ENCODE assay signal across 27 mouse cellular contexts in the genomic region with DNA sequence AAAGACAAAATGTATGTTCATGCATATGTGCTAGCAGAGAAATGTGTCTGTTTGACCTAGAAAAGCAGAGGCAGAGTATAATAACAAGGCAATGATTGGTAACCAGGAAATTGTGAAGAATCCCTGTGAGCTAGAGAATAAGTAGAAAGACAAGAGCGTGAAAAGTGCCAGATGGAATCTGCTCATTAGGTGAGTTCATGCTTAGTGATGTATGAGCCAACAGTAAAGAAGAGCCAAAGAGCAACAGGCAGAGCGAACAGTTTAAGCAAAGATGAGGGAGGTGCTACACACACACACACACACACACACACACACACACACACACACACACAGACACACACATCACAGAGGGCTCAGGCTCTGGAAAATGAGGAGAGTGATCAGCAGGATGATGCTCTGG. TPM values are rescaled to one million over a fixed set of nuclear protein-coding genes. Genes with fewer than 3 reads are reported as not detected.
DNase-seq lines count a peak whose midpoint lies in the region; ATAC-seq and TF ChIP-seq lines count a peak whose summit lies in the region.
"Had no signal": no experiment of that assay in that cellular context is flagged by ENCODE, and none has a peak within 500 bp of the region (broad histone marks: within the 10 kb centered on the region; RNA-seq: fewer than 3 reads in every experiment).

No protein-coding gene starts in this region.

- H3K4me2 ChIP-seq in hindbrain, postnatal 0 days (ENCODE audit: low read depth, low read length): no peak overlapping the region
- no peak overlapping the region for H3K4me2 ChIP-seq in midbrain, postnatal 0 days (ENCODE audit: low read depth, low read length, poor library complexity, severe bottlenecking)
- no peak overlapping the region for H3K4me2 ChIP-seq in midbrain, embryonic 16.5 days (ENCODE audit: low read length)
- H3K4me2 ChIP-seq in forebrain, embryonic 16.5 days (ENCODE audit: low read length): no peak overlapping the region
- H3K4me2 ChIP-seq: embryonic facial prominence, embryonic 13.5 days; heart, embryonic 15.5 days; hindbrain, embryonic 12.5 days; liver, embryonic 12.5 days; midbrain, embryonic 13.5 days; stomach, embryonic 15.5 days had no signal

- DNase-seq in cerebellum, postnatal 14 days: peak; percentile 18 to 26
- DNase-seq in cerebellum, adult 18-20 months: no peak
- peak; percentile 30 for DNase-seq in hindbrain, postnatal 0 days (ENCODE audit: low spot score)
- DNase-seq in hindbrain, embryonic 10.5 days (ENCODE audit: low spot score): no peak
- DNase-seq in midbrain, postnatal 0 days (ENCODE audit: low spot score): peak; percentile 38
- no peak for DNase-seq in right cerebral cortex, postnatal 36 days (ENCODE audit: low spot score in 2 of 2)
- DNase-seq: adrenal gland, postnatal 25 days; embryo, embryonic 11 days; gastrocnemius, postnatal 25 days; kidney, adult 9 months; kidney, postnatal 10 days; left cerebral cortex, postnatal 4 days; liver, postnatal 0 days; lung, postnatal 4 days had no signal

- 48% methylated on average over 2 of the region's 2 CpGs for WGBS in hindbrain, postnatal 0 days
- 81% methylated on average over 2 of the region's 2 CpGs for WGBS in hindbrain, embryonic 10.5 days
- WGBS in midbrain, postnatal 0 days: 73% methylated on average over 2 of the region's 2 CpGs
- WGBS in midbrain, embryonic 16.5 days: 79% methylated on average over 2 of the region's 2 CpGs
- 51% methylated on average over 2 of the region's 2 CpGs for whole genome bisulfite sequencing in forebrain, embryonic 16.5 days

- 0 out of 2 replicates have a peak, but pooled peaks cover 2% of the 10 kb centered on the region for H3K4me1 ChIP-seq in hindbrain, postnatal 0 days (ENCODE audit: insufficient read depth, low read length)
- no peaks in the 10 kb centered on the region for H3K4me1 ChIP-seq in hindbrain, embryonic 10.5 days (replicated peaks)
- no peaks in the 10 kb centered on the region for H3K4me1 ChIP-seq in midbrain, postnatal 0 days (ENCODE audit: insufficient read depth, low read length)
- peaks cover 11% of the 10 kb centered on the region; the same call in 1 of the 2 replicates for H3K4me1 ChIP-seq in midbrain, embryonic 16.5 days (ENCODE audit: control insufficient read depth, insufficient read depth, low read length)
- peaks cover 3% of the 10 kb centered on the region for H3K4me1 ChIP-seq in forebrain, embryonic 16.5 days (replicated peaks; ENCODE audit: control insufficient read depth, insufficient read depth, low read length)
- H3K4me1 ChIP-seq: embryonic facial prominence, embryonic 13.5 days; hindbrain, embryonic 12.5 days; liver, embryonic 12.5 days; megakaryocyte, embryonic 14.5 days; midbrain, embryonic 13.5 days; stomach, embryonic 15.5 days had no signal

- no peak overlapping the region for H3K9ac ChIP-seq in hindbrain, postnatal 0 days (replicated peaks; ENCODE audit: low read length)
- no peak overlapping the region for H3K9ac ChIP-seq in midbrain, postnatal 0 days (replicated peaks; ENCODE audit: low read length, poor library complexity, severe bottlenecking)
- no peak overlapping the region for H3K9ac ChIP-seq in midbrain, embryonic 16.5 days (ENCODE audit: low read depth, low read length)
- no peak overlapping the region for H3K9ac ChIP-seq in forebrain, embryonic 16.5 days (replicated peaks; ENCODE audit: low read depth, low read length)
- H3K9ac ChIP-seq: embryonic facial prominence, embryonic 13.5 days; heart, embryonic 15.5 days; hindbrain, embryonic 12.5 days; liver, embryonic 12.5 days; liver, postnatal 0 days; midbrain, embryonic 13.5 days; stomach, embryonic 15.5 days had no signal

- peaks cover 26% of the 10 kb centered on the region for H3K36me3 ChIP-seq in hindbrain, postnatal 0 days (ENCODE audit: insufficient read depth, low read length)
- no peaks in the 10 kb centered on the region for H3K36me3 ChIP-seq in hindbrain, embryonic 10.5 days
- peaks cover 29% of the 10 kb centered on the region for H3K36me3 ChIP-seq in midbrain, postnatal 0 days (ENCODE audit: insufficient read depth, low read length)
- H3K36me3 ChIP-seq in midbrain, embryonic 16.5 days (ENCODE audit: control insufficient read depth, insufficient read depth, low read length): peaks cover 23% of the 10 kb centered on the region
- H3K36me3 ChIP-seq in forebrain, embryonic 16.5 days (ENCODE audit: control insufficient read depth, insufficient read depth): peaks cover 18% of the 10 kb centered on the region
- H3K36me3 ChIP-seq: embryonic facial prominence, embryonic 13.5 days; heart, embryonic 10.5 days; heart, embryonic 15.5 days; liver, embryonic 12.5 days had no signal

- no peak overlapping the region for H3K27ac ChIP-seq in hindbrain, postnatal 0 days
- H3K27ac ChIP-seq in hindbrain, embryonic 10.5 days: no peak overlapping the region
- no peak overlapping the region for H3K27ac ChIP-seq in midbrain, postnatal 0 days (ENCODE audit: low read depth, low read length)
- H3K27ac ChIP-seq in midbrain, embryonic 16.5 days (ENCODE audit: low read length): no peak overlapping the region
- no peak overlapping the region for H3K27ac ChIP-seq in forebrain, embryonic 16.5 days (ENCODE audit: low read length)
- H3K27ac ChIP-seq: embryonic facial prominence, embryonic 13.5 days; heart, embryonic 10.5 days; heart, embryonic 15.5 days; hindbrain, embryonic 12.5 days; left cerebral cortex, adult 2 months; liver, embryonic 12.5 days; midbrain, embryonic 13.5 days; stomach, embryonic 15.5 days had no signal

- no peak for TF ChIP-seq CTCF in hindbrain, postnatal 0 days (IDR thresholded peaks at IDR 0.05; ENCODE audit: low read depth)
- TF ChIP-seq CTCF in midbrain, postnatal 0 days (IDR thresholded peaks at IDR 0.05): no peak

- ATAC-seq in hindbrain, postnatal 0 days: peak; percentile 45; the same call in 1 of the 2 replicates
- no peak for ATAC-seq in midbrain, postnatal 0 days (ENCODE audit: low FRiP score)
- ATAC-seq in midbrain, embryonic 16.5 days: no peak
- peak; percentile 43 for ATAC-seq in forebrain, embryonic 16.5 days
- ATAC-seq: CD4-positive, CD25-positive, alpha-beta regulatory T cell, adult 4 months; intestine, embryonic 16.5 days; liver, embryonic 12.5 days; liver, postnatal 0 days; midbrain, embryonic 13.5 days had no signal

- no peaks in the 10 kb centered on the region for H3K27me3 ChIP-seq in hindbrain, postnatal 0 days (ENCODE audit: insufficient read depth, low read length)
- no peaks in the 10 kb centered on the region for H3K27me3 ChIP-seq in hindbrain, embryonic 10.5 days (ENCODE audit: insufficient read depth, poor library complexity, severe bottlenecking)
- H3K27me3 ChIP-seq in midbrain, postnatal 0 days (ENCODE audit: insufficient read depth, low read length): no peaks in the 10 kb centered on the region
- H3K27me3 ChIP-seq in midbrain, embryonic 16.5 days (ENCODE audit: control insufficient read depth, insufficient read depth, low read depth, low read length): no peaks in the 10 kb centered on the region
- H3K27me3 ChIP-seq in forebrain, embryonic 16.5 days (replicated peaks; ENCODE audit: control insufficient read depth, insufficient read depth, low read length): no peaks in the 10 kb centered on the region
- H3K27me3 ChIP-seq: embryonic facial prominence, embryonic 13.5 days; heart, embryonic 15.5 days; hindbrain, embryonic 12.5 days; liver, embryonic 12.5 days; megakaryocyte, embryonic 14.5 days; midbrain, embryonic 13.5 days; stomach, embryonic 15.5 days had no signal

- H3K4me3 ChIP-seq in hindbrain, postnatal 0 days (ENCODE audit: low read length): no peak overlapping the region
- H3K4me3 ChIP-seq in hindbrain, embryonic 10.5 days: no peak overlapping the region
- no peak overlapping the region for H3K4me3 ChIP-seq in midbrain, postnatal 0 days (ENCODE audit: low read depth, low read length)
- no peak overlapping the region for H3K4me3 ChIP-seq in midbrain, embryonic 16.5 days (ENCODE audit: low read depth, low read length)
- no peak overlapping the region for H3K4me3 ChIP-seq in forebrain, embryonic 16.5 days (replicated peaks; ENCODE audit: low read length)
- H3K4me3 ChIP-seq: embryonic facial prominence, embryonic 13.5 days; heart, embryonic 10.5 days; heart, embryonic 15.5 days; hindbrain, embryonic 12.5 days; left cerebral cortex, adult 2 months; liver, embryonic 12.5 days; megakaryocyte, embryonic 14.5 days; midbrain, embryonic 13.5 days; stomach, embryonic 15.5 days had no signal

- H3K9me3 ChIP-seq in hindbrain, postnatal 0 days (ENCODE audit: low read length): no peaks in the 10 kb centered on the region
- H3K9me3 ChIP-seq in hindbrain, embryonic 10.5 days: no peaks in the 10 kb centered on the region
- no peaks in the 10 kb centered on the region for H3K9me3 ChIP-seq in midbrain, postnatal 0 days (ENCODE audit: low read length)
- H3K9me3 ChIP-seq in midbrain, embryonic 16.5 days (replicated peaks; ENCODE audit: control insufficient read depth, low read length, poor library complexity, severe bottlenecking): no peaks in the 10 kb centered on the region
- no peaks in the 10 kb centered on the region for H3K9me3 ChIP-seq in forebrain, embryonic 16.5 days (ENCODE audit: control insufficient read depth, low read length)
- H3K9me3 ChIP-seq: embryonic facial prominence, embryonic 13.5 days; heart, embryonic 10.5 days; heart, embryonic 15.5 days; hindbrain, embryonic 12.5 days; liver, embryonic 12.5 days; megakaryocyte, embryonic 14.5 days; midbrain, embryonic 13.5 days; stomach, embryonic 15.5 days had no signal

RNA-seq across cellular contexts. Expression of gene Cd200, which starts 11.4 kb away (rescaled TPM):
- 210 and 300 TPM in 2 replicates for total RNA-seq in hindbrain, postnatal 0 days (2014; rRNA removed)
- polyA plus RNA-seq in hindbrain, postnatal 0 days (2015; fragmentation: Nextera tagmentation; extraction: Ambion mirVana): 354 and 385 TPM in 2 replicates
- polyA plus RNA-seq in hindbrain, embryonic 10.5 days (2016; fragmentation: Nextera tagmentation; extraction: Ambion mirVana): 11.0 and 29.3 TPM in 2 replicates
- 272 and 340 TPM in 2 replicates for total RNA-seq in midbrain, postnatal 0 days (2014; rRNA removed)
- 503 and 514 TPM in 2 replicates for polyA plus RNA-seq in midbrain, postnatal 0 days (2015; fragmentation: Nextera tagmentation; extraction: Ambion mirVana)
- polyA plus RNA-seq in midbrain, embryonic 16.5 days (2015; fragmentation: Nextera tagmentation; extraction: Ambion mirVana): 411 and 438 TPM in 2 replicates
- polyA plus RNA-seq in forebrain, embryonic 16.5 days (2015; fragmentation: Nextera tagmentation; extraction: Ambion mirVana): 235 and 271 TPM in 2 replicates

Comparison
In these comparisons a context has a peak if more than half of its experiments do, and no peak if none do; other contexts are left out.
1. DNase-seq: peak in cerebellum, postnatal 14 days (2 of 2), hindbrain, postnatal 0 days (single experiment) and midbrain, postnatal 0 days (single experiment); none in cerebellum, adult 18-20 months (0 of 2), hindbrain, embryonic 10.5 days (single experiment) and right cerebral cortex, postnatal 36 days (0 of 2).
2. ATAC-seq: peak in hindbrain, postnatal 0 days (single experiment) and forebrain, embryonic 16.5 days (single experiment); none in midbrain, postnatal 0 days (single experiment) and midbrain, embryonic 16.5 days (single experiment).